Mouse (Mus musculus) hindbrain, embryonic 11.5 days (tissue): ENCODE results near the gene Dbi. TPM values are rescaled to one million over a fixed set of nuclear protein-coding genes. Genes with fewer than 3 reads are reported as not detected.

ENCODE experiments used
- ATAC-seq: fragments of 200-750 bp; cut with Nextera tagmentation; 2 replicates; pipeline ENCODE4 v1.8.0; 2017; ENCODE audit warnings: mild to moderate bottlenecking, moderate TSS enrichment, moderate library complexity; ENCODE audit not compliant: low FRiP score
- DNase-seq: peaks from one replicate; pipeline ENCODE4 v3.0.0-alpha.2; 2015; ENCODE audit warnings: low spot score
- H3K27ac ChIP-seq: fragments of 300-500 bp; sonication (generic); 2 replicates; pipeline ENCODE4 v1.5.1; 2014; ENCODE audit warnings: mild to moderate bottlenecking, low read depth, low read length
- H3K27me3 ChIP-seq: fragments of 300-500 bp; sonication (generic); 2 replicates; pipeline ENCODE4 v1.6.1; 2014; ENCODE audit warnings: mild to moderate bottlenecking, low read length, moderate library complexity, mixed read lengths; ENCODE audit not compliant: control insufficient read depth, insufficient read depth
- H3K36me3 ChIP-seq: fragments of 300-500 bp; sonication (generic); 2 replicates; pipeline ENCODE4 v1.6.1; 2014; ENCODE audit warnings: mild to moderate bottlenecking, low read length, moderate library complexity, mixed read lengths; ENCODE audit not compliant: control insufficient read depth, insufficient read depth
- H3K4me1 ChIP-seq: fragments of 300-500 bp; sonication (generic); replicated peaks from 2 replicates; pipeline ENCODE4 v1.6.1; 2014; ENCODE audit warnings: low read length, mixed read lengths; ENCODE audit not compliant: control insufficient read depth, insufficient read depth
- H3K4me2 ChIP-seq: fragments of 300-500 bp; sonication (generic); replicated peaks from 2 replicates; pipeline ENCODE4 v1.6.1; 2014; ENCODE audit warnings: mild to moderate bottlenecking, low read depth, low read length
- H3K4me3 ChIP-seq: fragments of 300-500 bp; sonication (generic); 2 replicates; pipeline ENCODE4 v1.5.1; 2014; ENCODE audit warnings: low read depth, low read length
- H3K9ac ChIP-seq: fragments of 300-500 bp; sonication (generic); 2 replicates; pipeline ENCODE4 v1.6.1; 2014; ENCODE audit warnings: low read depth, low read length
- H3K9me3 ChIP-seq: fragments of 300-500 bp; sonication (generic); 2 replicates; pipeline ENCODE4 v1.6.1; 2016; ENCODE audit warnings: low read length; ENCODE audit not compliant: control insufficient read depth
- WGBS: fragments of 180-500 bp; shearing (Covaris S2); extraction: QIAGEN DNeasy Blood & Tissue Kit; methylation state at CpG from one replicate; pipeline ENCODE4 v1.1.7; 2014; 5-methylcytosine and 5-hydroxymethylcytosine counted together
- polyA plus RNA-seq: library from polyadenylated mRNA; unstranded; fragments of >200 nt; fragmentation: Nextera tagmentation; extraction: Ambion mirVana; gene quantifications from 2 replicates; pipeline ENCODE4 v1.2.1, GENCODE M21; 2014

Dbi gene
- polyA plus RNA-seq, 1 experiment from 2014 or later: 642 TPM

GRCm38 (mm10) chr1:120154232-120154631 is 33.4 kb upstream of the Dbi start:
- H3K4me3 ChIP-seq: no peak overlapping the region
- no peaks in the 10 kb centered on the region for H3K4me1 ChIP-seq
- ATAC-seq: no peak
- peak; percentile 65 for DNase-seq
- no peak overlapping the region for H3K27ac ChIP-seq
- no peak overlapping the region for H3K4me2 ChIP-seq
- no peaks in the 10 kb centered on the region for H3K36me3 ChIP-seq
- H3K9ac ChIP-seq: no peak overlapping the region
- H3K27me3 ChIP-seq: no peaks in the 10 kb centered on the region
- no peaks in the 10 kb centered on the region for H3K9me3 ChIP-seq

GRCm38 (mm10) chr1:120146994-120147393 is 26.1 kb upstream of the Dbi start:
- H3K27me3 ChIP-seq: no peaks in the 10 kb centered on the region
- ATAC-seq (no peak), DNase-seq (no peak)
- no peaks in the 10 kb centered on the region for H3K4me1 ChIP-seq
- H3K9ac ChIP-seq: no peak overlapping the region
- no peak overlapping the region for H3K4me3 ChIP-seq
- H3K36me3 ChIP-seq: no peaks in the 10 kb centered on the region
- no peak overlapping the region for H3K27ac ChIP-seq
- H3K9me3 ChIP-seq: no peaks in the 10 kb centered on the region
- H3K4me2 ChIP-seq: no peak overlapping the region

- Histone ChIP-seq H3K27ac (no peak overlapping the region), H3K36me3 (no peaks in the 10 kb centered on the region), H3K4me3 (no peak overlapping the region), H3K27me3 (no peaks in the 10 kb centered on the region), H3K9ac (no peak overlapping the region), H3K9me3 (no peaks in the 10 kb centered on the region), H3K4me2 (no peak overlapping the region), H3K4me1 (no peaks in the 10 kb centered on the region)
- 89% methylated on average over 8 of the region's 8 CpGs for WGBS
- no peak for ATAC-seq
- no peak for DNase-seq
These were observed 24.8 kb upstream of the Dbi start for GRCm38 (mm10) chr1:120145527-120146216.

- 87% methylated on average over 5 of the region's 5 CpGs for WGBS
- Histone ChIP-seq H3K4me2 (no peak overlapping the region), H3K27me3 (no peaks in the 10 kb centered on the region), H3K4me1 (no peaks in the 10 kb centered on the region), H3K36me3 (no peaks in the 10 kb centered on the region), H3K4me3 (no peak overlapping the region), H3K9me3 (no peaks in the 10 kb centered on the region), H3K9ac (no peak overlapping the region), H3K27ac (no peak overlapping the region)
- ATAC-seq (no peak), DNase-seq (no peak)
These were observed 21.7 kb upstream of the Dbi start for GRCm38 (mm10) chr1:120142551-120142950.

GRCm38 (mm10) chr1:120140144-120140693 is 19.3 kb upstream of the Dbi start:
- Histone ChIP-seq H3K4me3 (no peak overlapping the region), H3K4me2 (no peak overlapping the region), H3K9me3 (no peaks in the 10 kb centered on the region), H3K36me3 (no peaks in the 10 kb centered on the region), H3K27me3 (no peaks in the 10 kb centered on the region), H3K4me1 (no peaks in the 10 kb centered on the region), H3K9ac (no peak overlapping the region), H3K27ac (no peak overlapping the region)
- no peak for ATAC-seq
- no peak for DNase-seq
- WGBS: 87% methylated on average over 9 of the region's 9 CpGs

GRCm38 (mm10) chr1:120138923-120139540 is 18.2 kb upstream of the Dbi start:
- Histone ChIP-seq H3K27ac (no peak overlapping the region), H3K9me3 (no peaks in the 10 kb centered on the region), H3K4me2 (no peak overlapping the region), H3K4me3 (no peak overlapping the region), H3K9ac (no peak overlapping the region), H3K27me3 (no peaks in the 10 kb centered on the region), H3K36me3 (no peaks in the 10 kb centered on the region), H3K4me1 (no peaks in the 10 kb centered on the region)
- ATAC-seq (no peak), DNase-seq (no peak)
- 31% methylated on average over 7 of the region's 7 CpGs for WGBS

- Histone ChIP-seq H3K4me1 (no peaks in the 10 kb centered on the region), H3K27ac (no peak overlapping the region), H3K36me3 (no peaks in the 10 kb centered on the region), H3K4me3 (no peak overlapping the region), H3K9ac (no peak overlapping the region), H3K4me2 (no peak overlapping the region), H3K9me3 (no peaks in the 10 kb centered on the region), H3K27me3 (no peaks in the 10 kb centered on the region)
- DNase-seq: no peak
- ATAC-seq: no peak
- WGBS: 84% methylated on average over 7 of the region's 7 CpGs
These were observed 15.3 kb upstream of the Dbi start for GRCm38 (mm10) chr1:120135934-120136786.

- no peak overlapping the region for H3K4me3 ChIP-seq
- no peaks in the 10 kb centered on the region for H3K9me3 ChIP-seq
- H3K36me3 ChIP-seq: no peaks in the 10 kb centered on the region
- ATAC-seq (no peak), DNase-seq (no peak)
- H3K4me2 ChIP-seq: no peak overlapping the region
- no peak overlapping the region for H3K9ac ChIP-seq
- no peak overlapping the region for H3K27ac ChIP-seq
- H3K27me3 ChIP-seq: no peaks in the 10 kb centered on the region
- no peaks in the 10 kb centered on the region for H3K4me1 ChIP-seq
- WGBS: 88% methylated on average over 1 of the region's 1 CpGs
These were observed 11.5 kb upstream of the Dbi start for GRCm38 (mm10) chr1:120132376-120132775.
